Mouse (Mus musculus): ENCODE data around the gene Ugt1a8. TPM values are rescaled to one million over a fixed set of nuclear protein-coding genes. Genes with fewer than 3 reads are reported as not detected.
A peak's percentile ranks its signal among the peaks of the same experiment; 100 is the strongest.
"Not testable (repeated sequence)": the region's sequence is repeated elsewhere in the genome, so short reads cannot be mapped to it uniquely, and the experiment has no call there.

Gene Ugt1a8
- polyA plus RNA-seq, 1 experiment from 2014 or later, result not detected

GRCm38 (mm10) chr1:88077128-88077527, 10.5 kb upstream of the Ugt1a8 start:
- WGBS, result 97% methylated on average over 1 of the region's 1 CpGs
- H3K4me1 ChIP-seq (ENCODE audit: control insufficient read depth, insufficient read depth, low read length), result no peaks in the 10 kb centered on the region
- ATAC-seq (ENCODE audit: insufficient read depth, low FRiP score), result no peak

GRCm38 (mm10) chr1:88081670-88082069, 5.9 kb upstream of the Ugt1a8 start:
- ATAC-seq (ENCODE audit: insufficient read depth, low FRiP score), result no peak
- Histone ChIP-seq H3K4me1 (ENCODE audit: control insufficient read depth, insufficient read depth, low read length) (no peaks in the 10 kb centered on the region), H3K36me3 (ENCODE audit: control insufficient read depth, insufficient read depth, low read length) (no peaks in the 10 kb centered on the region), H3K4me3 (replicated peaks; ENCODE audit: low read length) (no peak overlapping the region), H3K4me2 (ENCODE audit: low read depth, low read length) (no peak overlapping the region), H3K9me3 (replicated peaks; ENCODE audit: control insufficient read depth, low read length) (no peaks in the 10 kb centered on the region), H3K27ac (ENCODE audit: low read length) (no peak overlapping the region), H3K9ac (ENCODE audit: low read length) (no peak overlapping the region), H3K27me3 (ENCODE audit: control insufficient read depth, insufficient read depth, low read length) (no peaks in the 10 kb centered on the region)
- 98% methylated on average over 1 of the region's 1 CpGs for WGBS

More at GRCm38 (mm10) chr1:88077128-88077527, 10.5 kb upstream of the Ugt1a8 start:
- no peak overlapping the region for H3K4me3 ChIP-seq (replicated peaks; ENCODE audit: low read length)
- H3K9me3 ChIP-seq (replicated peaks; ENCODE audit: control insufficient read depth, low read length), result no peaks in the 10 kb centered on the region
- H3K4me2 ChIP-seq (ENCODE audit: low read depth, low read length), result no peak overlapping the region
- no peak overlapping the region for H3K27ac ChIP-seq (ENCODE audit: low read length)
- no peak overlapping the region for H3K9ac ChIP-seq (ENCODE audit: low read length)
- H3K27me3 ChIP-seq (ENCODE audit: control insufficient read depth, insufficient read depth, low read length), result no peaks in the 10 kb centered on the region
- no peaks in the 10 kb centered on the region for H3K36me3 ChIP-seq (ENCODE audit: control insufficient read depth, insufficient read depth, low read length)

- no peak for ATAC-seq (ENCODE audit: insufficient read depth, low FRiP score)
- Histone ChIP-seq H3K27me3 (ENCODE audit: control insufficient read depth, insufficient read depth, low read length) (no peaks in the 10 kb centered on the region), H3K4me1 (ENCODE audit: control insufficient read depth, insufficient read depth, low read length) (no peaks in the 10 kb centered on the region), H3K9ac (ENCODE audit: low read length) (no peak overlapping the region), H3K9me3 (replicated peaks; ENCODE audit: control insufficient read depth, low read length) (no peaks in the 10 kb centered on the region), H3K4me3 (replicated peaks; ENCODE audit: low read length) (no peak overlapping the region), H3K36me3 (ENCODE audit: control insufficient read depth, insufficient read depth, low read length) (no peaks in the 10 kb centered on the region), H3K4me2 (ENCODE audit: low read depth, low read length) (no peak overlapping the region), H3K27ac (ENCODE audit: low read length) (no peak overlapping the region)
- 63% methylated on average over 1 of the region's 1 CpGs for WGBS
Measured at GRCm38 (mm10) chr1:88086125-88086524, 1.5 kb upstream of the Ugt1a8 start.

GRCm38 (mm10) chr1:88092341-88092740, 4.7 kb downstream of the Ugt1a8 start:
- no peak overlapping the region for H3K27ac ChIP-seq (ENCODE audit: low read length)
- no peak overlapping the region for H3K4me2 ChIP-seq (ENCODE audit: low read depth, low read length)
- no peak for ATAC-seq (ENCODE audit: insufficient read depth, low FRiP score)
- no peaks in the 10 kb centered on the region for H3K36me3 ChIP-seq (ENCODE audit: control insufficient read depth, insufficient read depth, low read length)
- no peaks in the 10 kb centered on the region for H3K9me3 ChIP-seq (replicated peaks; ENCODE audit: control insufficient read depth, low read length)
- no peak overlapping the region for H3K4me3 ChIP-seq (replicated peaks; ENCODE audit: low read length)
- no peak overlapping the region for H3K9ac ChIP-seq (ENCODE audit: low read length)
- H3K27me3 ChIP-seq (ENCODE audit: control insufficient read depth, insufficient read depth, low read length), result no peaks in the 10 kb centered on the region
- H3K4me1 ChIP-seq (ENCODE audit: control insufficient read depth, insufficient read depth, low read length), result 0 out of 2 replicates have a peak, but pooled peaks cover 10% of the 10 kb centered on the region

GRCm38 (mm10) chr1:88094270-88094676, 6.7 kb downstream of the Ugt1a8 start:
- not testable (repeated sequence) for H3K36me3 ChIP-seq (ENCODE audit: control insufficient read depth, insufficient read depth, low read length); H3K27me3 ChIP-seq (ENCODE audit: control insufficient read depth, insufficient read depth, low read length); H3K4me1 ChIP-seq (ENCODE audit: control insufficient read depth, insufficient read depth, low read length); H3K4me2 ChIP-seq (ENCODE audit: low read depth, low read length); H3K4me3 ChIP-seq (replicated peaks; ENCODE audit: low read length); H3K9ac ChIP-seq (ENCODE audit: low read length); H3K9me3 ChIP-seq (replicated peaks; ENCODE audit: control insufficient read depth, low read length)
- peak overlapping the region; percentile 93 for H3K27ac ChIP-seq (ENCODE audit: low read length)
- ATAC-seq (ENCODE audit: insufficient read depth, low FRiP score), result 0 out of 2 replicates have a peak, but pooled peaks have one; percentile 63
- 71% methylated on average over 3 of the region's 3 CpGs for WGBS

- H3K9me3 ChIP-seq (replicated peaks; ENCODE audit: control insufficient read depth, low read length), result no peaks in the 10 kb centered on the region
- H3K27ac ChIP-seq (ENCODE audit: low read length), result peak within 1 kb of the TSS; percentile 93
- H3K27me3 ChIP-seq (ENCODE audit: control insufficient read depth, insufficient read depth, low read length), result no peaks in the 10 kb centered on the region
- ATAC-seq (ENCODE audit: insufficient read depth, low FRiP score), result peak; percentile 76; the same call in 1 of the 2 replicates
- WGBS, result 21% methylated on average over 10 of the region's 10 CpGs
- peak within 1 kb of the TSS; percentile 29 for H3K4me3 ChIP-seq (replicated peaks; ENCODE audit: low read length)
- peak within 1 kb of the TSS; percentile 57 for H3K9ac ChIP-seq (ENCODE audit: low read length)
- H3K4me1 ChIP-seq (ENCODE audit: control insufficient read depth, insufficient read depth, low read length), result 0 out of 2 replicates have a peak, but pooled peaks cover 10% of the 10 kb centered on the region
- no peaks in the 10 kb centered on the region for H3K36me3 ChIP-seq (ENCODE audit: control insufficient read depth, insufficient read depth, low read length)
- peak within 1 kb of the TSS; percentile 43 for H3K4me2 ChIP-seq (ENCODE audit: low read depth, low read length)
Measured at GRCm38 (mm10) chr1:88094941-88095492, 7.4 kb downstream of the Ugt1a8 start, which contains the start of gene Ugt1a7c. Ugt1a7c (plus strand) TSS chr1:88095062.

GRCm38 (mm10) chr1:88098546-88098945, 10.9 kb downstream of the Ugt1a8 start:
- not testable (repeated sequence) for H3K4me3 ChIP-seq (replicated peaks; ENCODE audit: low read length); H3K9ac ChIP-seq (ENCODE audit: low read length); H3K36me3 ChIP-seq (ENCODE audit: control insufficient read depth, insufficient read depth, low read length); H3K4me2 ChIP-seq (ENCODE audit: low read depth, low read length); H3K4me1 ChIP-seq (ENCODE audit: control insufficient read depth, insufficient read depth, low read length); H3K27ac ChIP-seq (ENCODE audit: low read length); H3K27me3 ChIP-seq (ENCODE audit: control insufficient read depth, insufficient read depth, low read length); H3K9me3 ChIP-seq (replicated peaks; ENCODE audit: control insufficient read depth, low read length)
- WGBS, result 72% methylated on average over 3 of the region's 3 CpGs
- peak; percentile 18; the same call in 1 of the 2 replicates for ATAC-seq (ENCODE audit: insufficient read depth, low FRiP score)

GRCm38 (mm10) chr1:88099691-88100090, 12.1 kb downstream of the Ugt1a8 start:
- WGBS, result 83% methylated on average over 2 of the region's 2 CpGs
- ATAC-seq (ENCODE audit: insufficient read depth, low FRiP score), result not testable (repeated sequence)

GRCm38 (mm10) chr1:88103019-88103418, 15.4 kb downstream of the Ugt1a8 start, which contains the start of gene Ugt1a6b:
Ugt1a6b (plus strand) TSS chr1:88103252.
- 42% methylated on average over 3 of the region's 3 CpGs for WGBS
- H3K27ac ChIP-seq (ENCODE audit: low read length), result peak within 1 kb of the TSS; percentile 77
- H3K27me3 ChIP-seq (ENCODE audit: control insufficient read depth, insufficient read depth, low read length); H3K4me3 ChIP-seq (replicated peaks; ENCODE audit: low read length); H3K9me3 ChIP-seq (replicated peaks; ENCODE audit: control insufficient read depth, low read length); H3K36me3 ChIP-seq (ENCODE audit: control insufficient read depth, insufficient read depth, low read length); H3K4me1 ChIP-seq (ENCODE audit: control insufficient read depth, insufficient read depth, low read length): not testable (repeated sequence)
- H3K4me2 ChIP-seq (ENCODE audit: low read depth, low read length), result peak within 1 kb of the TSS; percentile 29; the same call in 1 of the 2 replicates
- peak; percentile 37; the same call in 1 of the 2 replicates for ATAC-seq (ENCODE audit: insufficient read depth, low FRiP score)
- H3K9ac ChIP-seq (ENCODE audit: low read length), result peak within 1 kb of the TSS; percentile 2; the same call in 1 of the 2 replicates

More at GRCm38 (mm10) chr1:88099691-88100090, 12.1 kb downstream of the Ugt1a8 start:
- not testable (repeated sequence) for H3K4me3 ChIP-seq (replicated peaks; ENCODE audit: low read length); H3K4me2 ChIP-seq (ENCODE audit: low read depth, low read length); H3K36me3 ChIP-seq (ENCODE audit: control insufficient read depth, insufficient read depth, low read length); H3K4me1 ChIP-seq (ENCODE audit: control insufficient read depth, insufficient read depth, low read length); H3K27me3 ChIP-seq (ENCODE audit: control insufficient read depth, insufficient read depth, low read length); H3K9me3 ChIP-seq (replicated peaks; ENCODE audit: control insufficient read depth, low read length); H3K9ac ChIP-seq (ENCODE audit: low read length); H3K27ac ChIP-seq (ENCODE audit: low read length)

Measured in stomach, embryonic 16.5 days (tissue).